Mouse (Mus musculus) cortical plate, adult 2 months (tissue): ENCODE data around the gene Atxn10. TPM values are rescaled to one million over a fixed set of nuclear protein-coding genes. Genes with fewer than 3 reads are reported as not detected.

Experiments used
- H3K27ac ChIP-seq: fragments of 200-500 bp; 2 replicates; pipeline ENCODE4 v1.5.1; 2012; ENCODE audit warnings: low read length, control low read depth, inconsistent platforms; ENCODE audit not compliant: insufficient read depth
- H3K4me1 ChIP-seq: fragments of 200-500 bp; 2 replicates; pipeline ENCODE4 v1.6.1; 2011; ENCODE audit warnings: low read length; ENCODE audit not compliant: control insufficient read depth, insufficient read depth
- H3K4me3 ChIP-seq: fragments of 200-500 bp; 2 replicates; pipeline ENCODE4 v1.5.1; 2011; ENCODE audit warnings: mild to moderate bottlenecking, low read length, control low read depth; ENCODE audit not compliant: insufficient read depth
- CTCF ChIP-seq: fragments of 200-500 bp; IDR thresholded peaks from 2 replicates; pipeline ENCODE4 v1.5.1; 2011; ENCODE audit warnings: mild to moderate bottlenecking, control low read depth, low read length; ENCODE audit not compliant: insufficient read depth; ENCODE audit errors: extremely low read depth
- POLR2A ChIP-seq: fragments of 200-500 bp; IDR thresholded peaks from 2 replicates; pipeline ENCODE4 v1.6.1; 2011; ENCODE audit warnings: mild to moderate bottlenecking, low read length, control low read depth; ENCODE audit not compliant: insufficient read depth; ENCODE audit errors: extremely low read depth
- polyA plus RNA-seq: library from polyadenylated mRNA; depleted of rRNA; stranded (reverse); fragments of >200 nt; gene quantifications from 2 replicates; pipeline ENCODE4 v1.2.3, GENCODE M21; 2012

The Atxn10 gene
- polyA plus RNA-seq, 1 experiment, result 221 TPM

DNA sequence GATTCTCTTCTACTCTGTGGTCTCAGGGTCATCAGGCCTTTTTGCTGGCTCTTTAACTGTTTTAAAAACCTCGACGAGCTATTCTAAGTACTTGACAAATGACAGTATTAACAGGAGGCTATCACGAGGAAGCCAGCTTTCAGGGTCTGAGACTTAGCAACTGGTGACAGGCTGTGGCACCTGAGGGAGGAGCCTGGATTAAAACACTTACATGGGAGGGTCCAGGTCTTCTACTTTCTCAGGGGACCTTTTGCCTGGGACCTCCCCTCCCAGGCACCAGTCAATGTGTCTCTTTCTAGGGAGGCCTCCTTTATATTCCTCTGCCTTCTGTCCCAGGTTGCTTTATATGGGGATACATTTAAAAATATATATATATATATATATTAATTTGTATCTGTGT, 1.8 kb upstream of the Atxn10 start:
- H3K27ac ChIP-seq, result no peak overlapping the region
- no peak for TF ChIP-seq CTCF
- no peak for TF ChIP-seq POLR2A
- H3K4me1 ChIP-seq, result peaks cover 5% of the 10 kb centered on the region
- no peak overlapping the region for H3K4me3 ChIP-seq

DNA sequence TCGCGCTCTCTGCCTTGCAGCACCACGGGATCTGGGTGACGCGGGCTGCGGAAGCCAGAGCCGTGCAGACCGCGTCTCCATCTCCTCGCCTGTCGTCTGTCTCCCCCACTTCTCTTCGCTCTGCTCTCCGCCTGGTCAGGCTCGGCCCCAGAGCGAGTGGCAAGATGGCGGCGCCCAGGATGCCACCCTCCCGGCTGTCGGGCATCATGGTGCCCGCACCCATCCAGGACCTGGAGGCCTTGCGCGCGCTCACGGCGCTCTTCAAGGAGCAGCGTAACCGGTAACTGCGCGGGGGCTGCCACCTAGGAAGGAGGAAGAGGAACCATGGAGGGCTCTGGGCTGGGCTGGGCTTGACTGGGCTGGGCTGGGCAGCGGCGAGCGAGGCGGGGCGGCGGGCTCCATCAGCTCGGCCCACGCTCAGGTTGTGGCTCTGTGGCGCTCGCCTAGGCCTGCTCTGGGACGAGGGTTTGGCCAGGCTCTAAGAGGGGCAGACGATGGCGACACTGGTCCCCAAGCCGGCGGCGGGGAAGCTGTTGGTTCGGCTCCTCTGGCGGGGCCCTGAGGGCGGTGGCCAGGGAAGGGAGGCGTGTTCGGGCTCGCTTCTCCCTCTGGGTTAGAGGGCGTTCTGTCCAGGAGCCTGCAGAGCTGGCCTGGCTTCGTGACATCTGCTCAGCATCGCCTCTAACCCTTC, 401 bp downstream of the Atxn10 start:
- Histone ChIP-seq H3K27ac (peak overlapping the region; percentile 90), H3K4me1 (peaks cover 5% of the 10 kb centered on the region), H3K4me3 (peak overlapping the region; percentile 72)
- TF ChIP-seq POLR2A, result peak; percentile 94
- no peak for TF ChIP-seq CTCF

DNA sequence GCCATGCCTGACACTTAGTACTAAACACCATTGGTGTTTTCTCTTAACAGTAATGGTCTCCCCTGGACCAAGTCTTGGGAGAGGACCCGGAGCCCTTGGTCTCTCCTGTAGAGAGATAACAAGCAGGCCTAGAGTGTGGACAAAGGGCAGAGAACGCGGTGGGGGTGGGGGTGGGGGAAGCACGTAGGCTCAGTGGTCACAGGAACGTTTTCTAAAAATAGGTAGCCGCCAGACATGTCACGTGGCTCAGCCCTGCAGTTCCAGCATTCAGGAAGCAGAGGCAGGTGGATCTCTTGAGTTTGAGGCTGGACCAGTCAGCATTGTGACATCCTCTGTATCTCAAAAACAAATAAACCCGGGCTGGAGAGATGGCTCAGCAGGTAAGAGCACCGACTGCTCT, 1.2 kb downstream of the Atxn10 start:
- TF ChIP-seq CTCF (no peak), POLR2A (no peak)
- Histone ChIP-seq H3K4me3 (peak overlapping the region; percentile 72), H3K4me1 (peaks cover 5% of the 10 kb centered on the region), H3K27ac (peak overlapping the region; percentile 90; the same call in 1 of the 2 replicates)

DNA sequence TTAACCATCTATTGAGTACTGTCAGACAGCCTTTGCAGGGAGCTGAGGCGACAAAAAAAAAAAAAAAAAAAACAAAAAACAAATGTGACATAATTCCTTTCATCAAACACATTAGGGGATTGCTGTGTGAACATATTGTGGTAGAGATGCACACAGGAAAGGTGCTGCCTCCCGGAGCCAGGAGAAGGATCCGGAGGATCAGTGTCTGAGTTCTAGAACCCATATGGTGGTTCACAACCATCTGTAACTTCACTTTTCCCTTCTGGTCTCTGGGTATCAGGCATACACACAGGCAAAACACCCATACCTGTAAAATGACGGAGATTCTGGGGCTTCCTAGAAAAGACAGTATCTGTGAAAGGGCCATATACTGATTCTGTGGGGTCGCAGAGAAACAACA, 1.9 kb downstream of the Atxn10 start:
- TF ChIP-seq POLR2A (no peak), CTCF (no peak)
- peak overlapping the region; percentile 72 for H3K4me3 ChIP-seq
- H3K27ac ChIP-seq, result no peak overlapping the region
- peaks cover 5% of the 10 kb centered on the region for H3K4me1 ChIP-seq

DNA sequence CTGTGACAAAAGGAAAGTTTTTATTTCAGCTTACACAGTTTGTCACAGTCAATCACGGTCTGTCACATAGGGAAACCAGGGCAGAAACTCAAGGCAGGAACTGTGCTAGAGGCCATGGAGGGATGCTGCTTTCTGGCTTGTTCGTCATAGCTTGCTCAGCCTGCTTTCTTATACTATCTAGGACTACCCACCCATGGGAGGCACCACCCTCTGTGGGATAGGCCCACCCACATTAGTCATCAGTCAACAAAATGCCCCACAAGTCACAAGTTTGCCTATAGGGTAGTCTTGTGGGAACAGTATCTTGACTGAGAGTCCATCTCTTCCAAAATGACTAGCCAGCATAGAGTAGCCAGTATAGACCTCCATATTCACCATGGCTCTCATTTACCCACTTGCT, 6.2 kb downstream of the Atxn10 start:
- Histone ChIP-seq H3K4me1 (peaks cover 8% of the 10 kb centered on the region), H3K4me3 (no peak overlapping the region), H3K27ac (no peak overlapping the region)
- no peak for TF ChIP-seq POLR2A
- TF ChIP-seq CTCF, result no peak

DNA sequence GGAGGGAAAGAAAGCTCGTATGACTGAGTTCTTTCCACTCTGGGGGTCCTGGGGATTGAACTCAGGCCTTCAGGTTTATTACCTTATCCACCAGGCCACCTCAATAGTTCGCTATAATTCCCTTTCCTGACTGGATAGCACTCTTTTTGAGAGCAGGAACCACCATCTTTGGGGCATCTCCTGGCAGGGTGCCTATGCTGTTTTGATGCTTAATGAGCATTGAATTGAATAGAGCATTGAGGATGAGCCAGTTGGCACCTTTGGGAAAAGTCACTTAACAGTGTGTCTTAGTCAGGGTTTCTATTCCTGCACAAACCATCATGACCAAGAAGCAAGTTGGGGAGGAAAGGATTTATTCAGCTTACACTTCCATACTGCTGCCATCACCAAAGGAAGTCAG, 8.6 kb downstream of the Atxn10 start:
- Histone ChIP-seq H3K4me3 (no peak overlapping the region), H3K4me1 (peaks cover 6% of the 10 kb centered on the region), H3K27ac (no peak overlapping the region)
- TF ChIP-seq POLR2A (no peak), CTCF (no peak)

DNA sequence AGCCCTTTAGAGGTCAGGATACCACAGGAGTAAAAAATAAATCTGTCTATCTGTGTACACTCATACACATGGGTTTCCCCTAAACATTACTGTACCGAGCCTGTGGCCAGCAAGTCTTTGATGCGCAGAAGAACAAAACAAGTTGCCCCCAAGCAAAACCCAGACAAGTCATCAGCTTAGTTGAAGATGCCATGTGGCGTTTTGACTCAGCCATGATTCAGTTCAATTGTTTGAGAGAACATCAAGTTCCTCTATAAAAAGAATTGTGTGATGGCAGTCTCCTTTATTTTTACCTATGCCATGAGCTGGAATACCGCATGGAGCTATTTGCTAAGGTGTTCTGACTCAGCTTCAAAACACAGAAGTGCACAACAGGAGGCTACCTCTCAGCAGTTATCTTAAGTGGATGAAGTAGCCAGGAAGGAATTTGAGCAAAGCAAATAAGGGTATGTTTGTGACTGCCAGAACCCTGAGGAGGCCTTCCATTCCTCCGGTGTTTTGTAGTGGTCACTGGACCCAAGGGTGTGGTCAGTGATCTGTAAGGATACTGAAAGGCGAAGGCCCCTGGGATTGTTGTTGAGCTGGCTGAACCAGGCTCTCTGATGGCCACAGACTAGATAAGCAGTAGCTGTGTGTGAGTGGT, 11.1 kb downstream of the Atxn10 start:
- Histone ChIP-seq H3K4me1 (peaks cover 6% of the 10 kb centered on the region), H3K27ac (no peak overlapping the region), H3K4me3 (no peak overlapping the region)
- no peak for TF ChIP-seq POLR2A
- no peak for TF ChIP-seq CTCF

DNA sequence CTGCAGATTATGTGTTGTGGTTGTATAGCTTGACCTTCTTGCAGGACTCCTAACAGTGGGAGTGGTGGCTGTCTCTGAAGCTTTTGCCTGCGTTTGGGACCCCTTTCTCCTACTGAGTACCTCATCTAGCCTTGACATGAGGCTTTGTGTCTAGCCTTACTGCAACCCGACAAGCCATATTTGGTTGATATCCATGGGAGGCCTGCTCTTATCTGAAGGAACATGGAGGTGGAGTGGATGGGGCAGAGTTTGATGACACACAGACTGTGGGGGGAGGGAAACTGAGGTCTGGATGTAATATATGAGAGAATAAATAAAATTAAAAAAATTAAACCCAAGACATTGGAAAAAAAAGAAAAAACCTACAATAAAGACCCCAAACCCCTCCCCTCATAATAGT, 14.1 kb downstream of the Atxn10 start:
- TF ChIP-seq CTCF (no peak), POLR2A (no peak)
- Histone ChIP-seq H3K27ac (no peak overlapping the region), H3K4me1 (peaks cover 10% of the 10 kb centered on the region), H3K4me3 (no peak overlapping the region)

DNA sequence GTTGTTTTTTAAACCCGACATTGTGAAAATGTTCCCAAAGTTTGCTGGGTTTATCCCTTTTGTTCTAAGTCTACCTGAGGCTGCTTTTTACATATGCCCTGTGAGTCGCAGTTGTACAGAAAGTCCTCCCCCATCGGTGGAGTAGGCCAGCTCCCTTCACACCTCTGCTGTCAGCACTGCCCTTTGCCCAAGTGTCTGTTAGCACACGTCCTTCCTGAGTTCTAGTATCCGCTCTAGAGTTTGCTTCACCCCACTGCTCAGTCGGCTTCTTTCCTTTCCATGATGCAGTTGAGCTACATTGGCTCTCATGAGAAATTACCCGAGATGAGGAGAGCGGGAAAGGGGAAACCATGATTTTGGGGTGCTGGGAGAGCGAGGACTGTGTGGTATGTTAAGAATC, 18.0 kb downstream of the Atxn10 start:
- H3K4me3 ChIP-seq, result no peak overlapping the region
- H3K27ac ChIP-seq, result no peak overlapping the region
- TF ChIP-seq POLR2A (no peak), CTCF (no peak)
- peaks cover 7% of the 10 kb centered on the region for H3K4me1 ChIP-seq

DNA sequence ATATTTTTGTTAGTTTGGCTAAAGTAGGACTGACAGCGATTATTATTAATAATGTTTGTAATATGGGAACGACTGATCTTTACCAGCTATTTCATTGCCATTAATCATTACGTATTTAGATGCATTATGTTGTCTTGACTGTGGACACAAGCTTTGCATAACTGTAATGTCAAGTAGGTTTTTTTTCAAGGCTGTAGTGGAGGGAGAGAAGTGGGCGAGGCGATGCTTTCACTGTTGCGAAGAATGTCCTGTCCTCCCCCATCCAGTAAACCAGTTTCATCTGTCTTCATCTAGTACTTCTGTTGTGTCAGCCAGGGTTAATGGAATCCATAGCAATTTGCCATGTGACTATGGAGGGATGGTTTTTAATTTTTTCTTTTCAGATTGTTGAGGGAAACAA, 20.1 kb downstream of the Atxn10 start:
- no peak overlapping the region for H3K27ac ChIP-seq
- no peak overlapping the region for H3K4me3 ChIP-seq
- TF ChIP-seq POLR2A, result no peak
- no peak for TF ChIP-seq CTCF
- H3K4me1 ChIP-seq, result peaks cover 7% of the 10 kb centered on the region
